Mouse (Mus musculus) spleen, postnatal 4 days (tissue): Measurements from ENCODE around the gene Omp.

Experiments used
- DNase-seq, 2 experiments: peaks; one replicate each; pipeline ENCODE4 v3.0.0; 2022; ENCODE audit warnings: low spot score in 2 of 2

Omp gene

GRCm38 (mm10) chr7:98142247-98142646 lies 3.1 kb downstream of the Omp start:
- DNase-seq, result no peak

- DNase-seq, result peak in 1 of 2 experiments; percentile 71
Observed at GRCm38 (mm10) chr7:98141206-98141605, 4.1 kb downstream of the Omp start.

GRCm38 (mm10) chr7:98140597-98140996 lies 4.7 kb downstream of the Omp start:
- no peak for DNase-seq

- DNase-seq, result no peak
Observed at GRCm38 (mm10) chr7:98139216-98139615, 6.1 kb downstream of the Omp start.

GRCm38 (mm10) chr7:98137995-98138394 lies 7.3 kb downstream of the Omp start:
- no peak for DNase-seq

- DNase-seq, result no peak
Observed at GRCm38 (mm10) chr7:98137583-98137982, 7.7 kb downstream of the Omp start.

- no peak for DNase-seq
Observed at GRCm38 (mm10) chr7:98131751-98132150, 13.6 kb downstream of the Omp start.

GRCm38 (mm10) chr7:98125473-98125872 lies 19.8 kb downstream of the Omp start:
- peak; percentile 56 to 86 for DNase-seq

- no peak for DNase-seq
Observed at GRCm38 (mm10) chr7:98124701-98125100, 20.6 kb downstream of the Omp start.

- no peak for DNase-seq
Observed at GRCm38 (mm10) chr7:98121673-98122072, 23.6 kb downstream of the Omp start.

GRCm38 (mm10) chr7:98121241-98121640 lies 24.1 kb downstream of the Omp start:
- no peak for DNase-seq

GRCm38 (mm10) chr7:98120325-98120724 lies 25.0 kb downstream of the Omp start:
- peak; percentile 61 to 87 for DNase-seq

- DNase-seq, result no peak
Observed at GRCm38 (mm10) chr7:98119961-98120232, 25.4 kb downstream of the Omp start.

- DNase-seq, result no peak
Observed at GRCm38 (mm10) chr7:98119179-98119960, 25.9 kb downstream of the Omp start, which contains the start of gene Myo7a. TSS of gene Myo7a (minus strand) at chr7:98119524.

GRCm38 (mm10) chr7:98117012-98117660 lies 28.2 kb downstream of the Omp start:
- DNase-seq, result no peak

- DNase-seq, result no peak
Observed at GRCm38 (mm10) chr7:98114656-98115055, 30.6 kb downstream of the Omp start.

- DNase-seq, result no peak
Observed at GRCm38 (mm10) chr7:98111233-98111632, 34.1 kb downstream of the Omp start.

GRCm38 (mm10) chr7:98109771-98110170 lies 35.5 kb downstream of the Omp start:
- no peak for DNase-seq

- DNase-seq, result no peak
Observed at GRCm38 (mm10) chr7:98108636-98109430, 36.5 kb downstream of the Omp start.

- DNase-seq, result no peak
Observed at GRCm38 (mm10) chr7:98106272-98106671, 39.0 kb downstream of the Omp start.

GRCm38 (mm10) chr7:98104481-98105435 lies 40.5 kb downstream of the Omp start:
- no peak for DNase-seq

- no peak for DNase-seq
Observed at GRCm38 (mm10) chr7:98103942-98104292, 41.4 kb downstream of the Omp start.
